Mouse (Mus musculus) liver, embryonic 18 days (tissue): ENCODE measurements around the gene Asmt. TPM values are rescaled to one million over a fixed set of nuclear protein-coding genes. Genes with fewer than 3 reads are reported as not detected.

Experiments
- polyA plus RNA-seq: library from polyadenylated mRNA; depleted of rRNA; stranded (reverse); fragments of >200 nt; gene quantifications from 2 replicates; pipeline ENCODE4 v1.2.3, GENCODE M21; 2012; rRNA removed

Gene Asmt
- not detected in 2 replicates for polyA plus RNA-seq

DNA sequence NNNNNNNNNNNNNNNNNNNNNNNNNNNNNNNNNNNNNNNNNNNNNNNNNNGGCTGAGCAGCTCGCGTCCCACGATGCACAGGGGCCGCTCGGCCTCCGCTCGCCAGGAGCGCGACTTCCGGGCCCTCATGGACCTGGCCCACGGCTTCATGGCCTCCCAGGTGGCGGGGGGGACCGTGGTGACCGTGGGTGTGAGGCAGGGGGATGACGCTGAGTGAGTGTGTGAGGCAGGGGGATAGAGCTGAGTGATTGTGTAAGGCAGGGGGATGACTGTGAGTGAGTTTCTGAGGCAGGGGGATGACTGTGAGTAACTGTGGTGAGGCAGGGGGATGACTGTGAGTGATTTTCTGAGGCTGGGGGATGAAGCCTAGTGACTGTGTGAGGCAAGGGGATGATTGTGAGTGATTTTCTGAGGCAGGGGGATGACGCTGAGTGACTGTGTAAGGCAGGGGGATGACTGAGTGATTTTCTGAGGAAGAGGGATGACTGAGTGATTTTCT is at the start of gene Asmt:
Gene Asmt (plus strand): TSS at position 51 of the 499 bp plus-strand sequence.

